Mouse (Mus musculus) lung, postnatal 36 days (tissue): ENCODE data around the gene Tmco1.

Source experiments
- DNase-seq: peaks from one replicate; pipeline ENCODE4 v3.0.0; 2022; ENCODE audit warnings: mixed read lengths

Gene Tmco1

GRCm38 (mm10) chr1:167374942-167375341 is 66.8 kb downstream of the Tmco1 start:
- DNase-seq: no peak

DNA sequence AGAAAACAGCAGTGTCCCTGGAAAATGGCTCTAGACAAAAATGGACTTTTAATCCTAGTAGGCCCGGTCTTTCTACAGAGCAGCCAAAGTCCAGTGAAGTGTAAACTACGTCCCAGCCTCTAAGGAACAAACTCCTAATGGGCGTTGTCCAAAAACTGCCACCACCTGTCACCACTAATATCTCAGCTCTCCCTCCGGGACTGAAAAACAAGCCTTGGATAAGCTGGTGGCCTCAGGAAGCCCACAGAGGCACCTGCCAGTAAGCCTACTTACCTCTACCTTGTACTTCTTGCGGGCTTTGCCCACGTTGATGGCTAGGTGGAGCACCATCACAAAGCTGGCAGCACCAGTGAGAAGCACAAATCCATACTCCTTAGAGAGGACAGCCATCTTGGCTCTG is 69.8 kb downstream of the Tmco1 start:
- no peak for DNase-seq

DNA sequence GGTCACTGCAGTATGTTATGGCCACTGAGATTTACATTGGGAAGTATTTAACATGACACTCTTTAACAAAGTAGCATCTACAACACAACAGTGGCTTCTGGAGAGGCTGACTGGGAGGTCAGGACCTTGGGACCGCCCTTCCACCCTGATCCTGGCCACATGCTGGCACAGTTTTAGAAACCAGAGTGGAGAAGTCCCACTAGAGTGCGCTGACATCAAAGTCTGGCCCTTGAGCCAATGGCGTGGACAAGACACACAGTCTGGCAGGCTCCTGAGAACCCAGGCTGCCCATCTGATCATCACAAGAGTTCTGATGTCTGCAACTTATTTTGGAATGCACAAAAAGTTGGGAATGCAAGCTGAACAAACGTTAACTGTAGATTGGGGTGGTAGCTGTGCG is 71.6 kb downstream of the Tmco1 start:
- no peak for DNase-seq

GRCm38 (mm10) chr1:167380223-167380622 is 72.0 kb downstream of the Tmco1 start:
- DNase-seq: no peak

- DNase-seq: peak; percentile 30
Measured at GRCm38 (mm10) chr1:167381050-167382015, 73.2 kb downstream of the Tmco1 start.

DNA sequence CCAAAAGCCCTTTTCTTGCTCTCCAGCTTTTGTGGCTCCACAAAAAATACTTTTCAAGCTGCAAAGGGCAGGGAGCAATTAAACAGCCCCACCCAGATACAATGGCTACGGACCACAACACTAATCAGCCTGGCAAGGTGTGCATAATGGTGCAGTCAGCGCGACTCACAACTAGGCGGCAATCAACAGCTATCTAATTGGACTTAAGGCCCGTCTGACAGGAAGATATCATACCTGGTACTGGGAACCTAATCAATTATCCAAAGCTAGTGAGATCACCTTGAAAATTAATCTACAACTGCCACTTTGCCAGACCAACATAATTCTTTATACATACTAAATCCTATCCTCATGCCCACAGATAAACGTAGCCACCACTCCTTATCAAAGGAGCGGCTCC is 74.1 kb downstream of the Tmco1 start:
- DNase-seq: no peak

DNA sequence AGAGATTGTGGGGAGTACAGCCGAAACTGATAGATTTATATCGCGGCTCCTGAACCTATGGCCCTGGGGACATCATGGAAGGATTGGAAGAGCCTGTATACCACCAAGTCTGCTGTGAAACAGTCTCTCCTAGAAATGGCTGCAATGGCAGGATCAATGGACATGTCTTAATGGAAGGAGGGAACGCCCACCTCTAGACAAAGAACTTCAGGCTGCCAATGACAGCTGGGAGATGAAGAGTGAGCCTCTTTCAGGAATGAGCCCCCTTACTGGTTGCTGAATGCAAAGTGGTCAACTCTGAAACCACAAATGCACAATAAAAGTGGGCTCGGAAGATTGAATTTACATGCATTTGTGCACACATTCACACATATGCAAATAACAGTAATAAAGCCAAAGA is 74.6 kb downstream of the Tmco1 start:
- no peak for DNase-seq

GRCm38 (mm10) chr1:167383178-167383577 is 75.0 kb downstream of the Tmco1 start:
- DNase-seq: no peak
